Mouse (Mus musculus): ENCODE measurements at regions not wholly inside any gene's neighbourhood (a gene's known extent, or its start where the extent isn't known, plus 50 kb on each side); places are given as distances from the start of the nearest gene placed in this dataset.

DNA sequence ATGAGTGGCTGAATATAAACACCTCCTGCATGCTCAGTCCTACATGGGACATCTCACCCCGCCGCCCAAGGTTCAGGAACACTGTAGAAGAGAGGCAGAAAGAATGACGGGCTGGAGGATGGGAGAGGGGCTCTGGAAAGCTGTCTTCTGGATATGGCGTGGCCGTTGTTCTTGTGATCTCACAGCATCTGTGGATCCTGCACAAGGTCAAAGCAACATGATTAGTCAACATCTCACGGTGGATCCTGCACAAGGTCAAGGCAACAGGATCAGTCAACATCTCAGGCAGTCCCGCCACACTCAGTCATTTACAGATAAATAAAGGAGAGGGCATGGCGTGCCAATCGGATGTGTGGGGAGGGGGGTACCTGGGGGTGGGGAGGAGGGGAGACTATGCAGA, 184.7 kb upstream of the Sulf2 start:
- WGBS, result 80% methylated on average over 9 of the region's 9 CpGs
- Histone ChIP-seq H3K4me2 (replicated peaks) (no peak overlapping the region), H3K36me3 (no peaks in the 10 kb centered on the region), H3K27me3 (replicated peaks) (no peaks in the 10 kb centered on the region), H3K27ac (no peak overlapping the region), H3K9ac (no peak overlapping the region), H3K4me3 (replicated peaks) (no peak overlapping the region), H3K9me3 (no peaks in the 10 kb centered on the region), H3K4me1 (replicated peaks) (peaks cover 21% of the 10 kb centered on the region)
- no peak for ATAC-seq

- ATAC-seq, result no peak
- Histone ChIP-seq H3K36me3 (no peaks in the 10 kb centered on the region), H3K9me3 (no peaks in the 10 kb centered on the region), H3K4me1 (replicated peaks) (peaks cover 24% of the 10 kb centered on the region), H3K9ac (no peak overlapping the region), H3K27ac (peak overlapping the region; percentile 68), H3K4me2 (replicated peaks) (no peak overlapping the region), H3K4me3 (replicated peaks) (no peak overlapping the region), H3K27me3 (replicated peaks) (no peaks in the 10 kb centered on the region)
- WGBS, result 84% methylated on average over 5 of the region's 5 CpGs
Observed at GRCm38 (mm10) chr2:166339427-166339826, 184.0 kb upstream of the Sulf2 start.

DNA sequence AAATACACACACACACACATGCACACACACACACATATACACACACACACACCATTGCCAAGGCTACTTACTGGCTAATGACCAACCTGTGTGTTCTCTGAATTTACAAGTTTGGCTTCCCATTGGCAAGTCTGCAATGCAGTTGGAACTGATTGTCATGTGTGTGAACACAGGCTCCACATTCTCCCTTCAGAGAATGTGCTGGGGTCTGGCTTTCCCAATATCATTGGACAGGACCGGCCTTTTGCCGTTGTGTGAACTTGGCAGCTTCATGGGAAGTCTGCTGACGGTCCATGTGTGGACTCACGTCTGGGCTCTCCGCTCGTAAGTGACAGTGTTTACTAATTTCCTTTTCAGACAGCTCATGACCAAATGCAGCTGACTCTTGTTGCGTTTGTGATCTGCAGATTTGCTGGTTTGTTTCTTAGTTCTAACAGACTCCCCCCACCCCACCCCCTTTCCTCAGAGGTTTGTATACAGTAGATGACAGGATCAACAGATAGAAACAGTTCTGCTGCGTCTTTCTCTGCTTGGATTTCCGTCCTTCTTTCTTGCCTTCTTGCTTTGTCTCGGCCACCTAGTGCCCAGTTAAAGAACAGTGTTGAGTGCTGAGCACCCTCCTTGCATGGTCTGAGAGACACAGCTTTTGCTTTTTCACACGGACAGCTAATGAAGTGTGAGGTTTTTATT, 183.1 kb upstream of the Sulf2 start:
- ATAC-seq, result peak; percentile 56
- Histone ChIP-seq H3K27ac (peak overlapping the region; percentile 68), H3K36me3 (no peaks in the 10 kb centered on the region), H3K9ac (no peak overlapping the region), H3K9me3 (no peaks in the 10 kb centered on the region), H3K27me3 (replicated peaks) (no peaks in the 10 kb centered on the region), H3K4me3 (replicated peaks) (no peak overlapping the region), H3K4me1 (replicated peaks) (peaks cover 25% of the 10 kb centered on the region), H3K4me2 (replicated peaks) (no peak overlapping the region)
- 28% methylated on average over 11 of the region's 11 CpGs for WGBS

GRCm38 (mm10) chr2:166337666-166338065, 182.2 kb upstream of the Sulf2 start:
- peak overlapping the region; percentile 80 for H3K27ac ChIP-seq
- whole genome bisulfite sequencing, result 67% methylated on average over 7 of the region's 7 CpGs
- H3K4me2 ChIP-seq (replicated peaks), result no peak overlapping the region
- H3K27me3 ChIP-seq (replicated peaks), result no peaks in the 10 kb centered on the region
- no peak overlapping the region for H3K9ac ChIP-seq
- H3K4me1 ChIP-seq (replicated peaks), result peaks cover 30% of the 10 kb centered on the region
- H3K9me3 ChIP-seq, result no peaks in the 10 kb centered on the region
- ATAC-seq, result no peak
- H3K36me3 ChIP-seq, result no peaks in the 10 kb centered on the region
- H3K4me3 ChIP-seq (replicated peaks), result no peak overlapping the region

DNA sequence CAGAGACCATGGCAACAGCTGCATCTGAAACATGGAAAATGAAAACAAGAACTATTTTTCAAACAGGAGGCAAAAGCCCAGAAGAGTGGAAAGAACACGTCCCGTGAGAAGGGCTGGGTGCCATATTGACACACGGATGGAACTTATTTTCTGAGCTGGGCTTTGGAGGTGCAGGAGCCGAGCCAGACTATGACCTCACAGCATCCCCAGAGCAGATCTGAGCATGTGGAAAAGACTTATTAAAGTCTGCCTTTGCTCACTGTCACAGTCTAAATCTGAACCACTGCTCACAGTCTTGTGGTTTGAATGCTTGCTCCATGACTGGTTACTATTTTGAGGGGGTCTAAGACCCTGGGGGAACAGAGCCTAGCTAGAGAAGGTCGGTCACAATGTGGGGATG, 180.2 kb upstream of the Sulf2 start:
- Histone ChIP-seq H3K27me3 (replicated peaks) (no peaks in the 10 kb centered on the region), H3K4me3 (replicated peaks) (no peak overlapping the region), H3K4me1 (replicated peaks) (peaks cover 30% of the 10 kb centered on the region), H3K9ac (no peak overlapping the region), H3K4me2 (replicated peaks) (no peak overlapping the region), H3K9me3 (no peaks in the 10 kb centered on the region), H3K27ac (0 out of 2 replicates have a peak overlapping the region, but pooled peaks have one; percentile 14), H3K36me3 (no peaks in the 10 kb centered on the region)
- 52% methylated on average over 5 of the region's 5 CpGs for WGBS
- ATAC-seq, result no peak

- H3K9ac ChIP-seq, result no peak overlapping the region
- H3K9me3 ChIP-seq, result no peaks in the 10 kb centered on the region
- H3K4me2 ChIP-seq (replicated peaks), result no peak overlapping the region
- peaks cover 30% of the 10 kb centered on the region for H3K4me1 ChIP-seq (replicated peaks)
- peak overlapping the region; percentile 70 for H3K27ac ChIP-seq
- H3K27me3 ChIP-seq (replicated peaks), result no peaks in the 10 kb centered on the region
- H3K4me3 ChIP-seq (replicated peaks), result no peak overlapping the region
- no peaks in the 10 kb centered on the region for H3K36me3 ChIP-seq
- ATAC-seq, result no peak
- 47% methylated on average over 7 of the region's 7 CpGs for WGBS
Observed at GRCm38 (mm10) chr2:166334559-166334958, 179.1 kb upstream of the Sulf2 start.

DNA sequence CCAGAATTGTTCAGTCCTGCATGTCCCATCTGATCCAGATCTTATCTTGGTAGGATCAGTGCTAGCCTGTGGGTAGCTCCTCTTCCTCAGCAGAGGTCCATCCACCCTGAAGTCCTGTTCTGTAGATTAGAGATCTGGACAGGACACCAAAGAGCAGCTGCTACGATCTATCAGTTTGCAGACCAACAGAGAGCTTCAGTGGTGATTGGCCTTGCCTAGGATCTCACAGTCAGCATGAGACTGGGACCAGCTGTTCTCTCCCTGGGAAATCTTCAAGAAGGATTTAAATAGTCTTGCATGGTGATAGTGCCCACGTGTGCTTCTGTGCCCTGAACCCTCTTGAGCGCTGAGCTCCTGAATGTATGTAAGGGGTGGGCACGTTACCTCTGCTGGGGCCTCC, 178.4 kb upstream of the Sulf2 start:
- Histone ChIP-seq H3K27me3 (replicated peaks) (no peaks in the 10 kb centered on the region), H3K27ac (peak overlapping the region; percentile 70), H3K9ac (no peak overlapping the region), H3K4me3 (replicated peaks) (no peak overlapping the region), H3K4me2 (replicated peaks) (no peak overlapping the region), H3K9me3 (no peaks in the 10 kb centered on the region), H3K4me1 (replicated peaks) (peaks cover 30% of the 10 kb centered on the region), H3K36me3 (no peaks in the 10 kb centered on the region)
- no peak for ATAC-seq
- WGBS, result 57% methylated on average over 4 of the region's 4 CpGs

- H3K27me3 ChIP-seq (replicated peaks), result no peaks in the 10 kb centered on the region
- no peak overlapping the region for H3K9ac ChIP-seq
- peak; percentile 54 for ATAC-seq
- no peak overlapping the region for H3K4me2 ChIP-seq (replicated peaks)
- whole genome bisulfite sequencing, result 38% methylated on average over 13 of the region's 13 CpGs
- H3K4me3 ChIP-seq (replicated peaks), result no peak overlapping the region
- H3K27ac ChIP-seq, result peak overlapping the region; percentile 70
- H3K36me3 ChIP-seq, result no peaks in the 10 kb centered on the region
- no peaks in the 10 kb centered on the region for H3K9me3 ChIP-seq
- H3K4me1 ChIP-seq (replicated peaks), result peaks cover 30% of the 10 kb centered on the region
Observed at GRCm38 (mm10) chr2:166332748-166333417, 177.4 kb upstream of the Sulf2 start.

GRCm38 (mm10) chr2:166331192-166331591, 175.7 kb upstream of the Sulf2 start:
- 95% methylated on average over 4 of the region's 4 CpGs for WGBS
- H3K9me3 ChIP-seq, result no peaks in the 10 kb centered on the region
- no peaks in the 10 kb centered on the region for H3K27me3 ChIP-seq (replicated peaks)
- H3K9ac ChIP-seq, result no peak overlapping the region
- no peak for ATAC-seq
- H3K4me3 ChIP-seq (replicated peaks), result no peak overlapping the region
- no peaks in the 10 kb centered on the region for H3K36me3 ChIP-seq
- no peak overlapping the region for H3K4me2 ChIP-seq (replicated peaks)
- no peak overlapping the region for H3K27ac ChIP-seq
- H3K4me1 ChIP-seq (replicated peaks), result peaks cover 21% of the 10 kb centered on the region

DNA sequence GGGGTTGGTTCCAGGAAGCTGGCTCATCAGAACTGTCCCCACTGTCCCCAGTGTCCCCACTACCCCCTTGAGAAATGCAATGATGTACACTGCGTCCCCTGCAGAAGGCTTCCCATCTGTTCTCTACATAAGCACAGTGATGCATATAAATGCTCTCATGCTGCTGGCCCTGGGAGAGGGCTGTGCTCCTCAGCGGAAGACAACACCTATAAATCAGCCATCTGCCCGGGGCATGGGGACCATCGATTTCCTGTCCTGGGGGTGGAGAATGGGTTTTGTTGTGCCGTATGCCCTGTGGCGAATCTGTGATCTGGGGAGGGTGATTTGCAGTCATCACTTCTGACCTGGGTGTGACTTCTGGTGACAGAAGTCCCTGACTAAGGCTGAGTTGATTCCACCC, 174.9 kb upstream of the Sulf2 start:
- ATAC-seq, result no peak
- WGBS, result 56% methylated on average over 6 of the region's 6 CpGs
- peaks cover 21% of the 10 kb centered on the region for H3K4me1 ChIP-seq (replicated peaks)

DNA sequence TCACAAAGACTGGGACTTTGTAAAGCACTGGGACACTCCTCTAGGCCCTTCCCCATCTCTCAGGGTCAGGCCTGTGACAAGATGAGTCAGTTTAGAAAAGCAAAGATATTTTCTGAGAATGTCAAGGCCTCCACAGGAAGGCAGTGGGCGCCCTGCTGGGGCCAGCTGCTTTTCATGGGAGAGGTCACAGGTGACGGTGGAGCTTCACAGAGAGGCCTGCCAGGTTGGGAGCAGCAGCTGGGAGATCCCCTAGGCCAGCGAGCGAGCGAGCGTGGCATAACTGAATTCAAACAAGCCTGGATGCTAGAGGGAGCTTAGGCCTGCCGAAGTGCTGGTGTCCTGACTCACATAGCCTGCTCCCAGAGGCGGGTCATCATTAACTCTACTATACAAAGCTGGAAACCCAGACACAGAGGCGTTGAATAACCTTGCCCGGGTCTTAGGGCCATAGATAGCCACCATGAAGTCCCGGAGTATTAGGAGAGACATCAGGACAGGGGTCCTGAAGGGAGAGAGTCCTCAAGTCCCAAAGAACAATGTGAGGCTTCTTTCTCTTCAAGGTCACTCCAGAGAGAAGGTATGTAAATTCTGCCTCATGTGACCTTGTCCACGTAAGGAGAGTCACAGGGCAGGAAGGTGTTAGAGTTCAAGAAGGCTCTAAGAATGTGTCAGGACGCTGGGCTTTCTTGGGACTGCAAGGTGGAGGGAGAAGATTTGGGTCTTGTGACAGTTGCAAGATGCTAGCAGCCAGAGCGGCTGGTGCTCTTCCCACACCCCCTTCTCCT, 174.3 kb upstream of the Sulf2 start:
- peaks cover 25% of the 10 kb centered on the region for H3K4me1 ChIP-seq (replicated peaks)
- no peak overlapping the region for H3K4me2 ChIP-seq (replicated peaks)
- H3K4me3 ChIP-seq (replicated peaks), result no peak overlapping the region
- no peaks in the 10 kb centered on the region for H3K27me3 ChIP-seq (replicated peaks)
- ATAC-seq, result no peak
- H3K9ac ChIP-seq, result no peak overlapping the region
- WGBS, result 74% methylated on average over 14 of the region's 14 CpGs
- H3K27ac ChIP-seq, result no peak overlapping the region
- H3K9me3 ChIP-seq, result no peaks in the 10 kb centered on the region
- H3K36me3 ChIP-seq, result no peaks in the 10 kb centered on the region

More for the DNA sequence above, 174.9 kb upstream of the Sulf2 start:
- Histone ChIP-seq H3K36me3 (no peaks in the 10 kb centered on the region), H3K9me3 (no peaks in the 10 kb centered on the region), H3K9ac (no peak overlapping the region), H3K4me2 (replicated peaks) (no peak overlapping the region), H3K27me3 (replicated peaks) (no peaks in the 10 kb centered on the region), H3K27ac (no peak overlapping the region), H3K4me3 (replicated peaks) (no peak overlapping the region)

- H3K9me3 ChIP-seq, result no peaks in the 10 kb centered on the region
- H3K4me3 ChIP-seq (replicated peaks), result no peak overlapping the region
- WGBS, result 81% methylated on average over 5 of the region's 5 CpGs
- H3K27me3 ChIP-seq (replicated peaks), result no peaks in the 10 kb centered on the region
- no peak overlapping the region for H3K9ac ChIP-seq
- no peak for ATAC-seq
- H3K4me2 ChIP-seq (replicated peaks), result no peak overlapping the region
- H3K4me1 ChIP-seq (replicated peaks), result peaks cover 22% of the 10 kb centered on the region
- H3K27ac ChIP-seq, result no peak overlapping the region
- no peaks in the 10 kb centered on the region for H3K36me3 ChIP-seq
Observed at GRCm38 (mm10) chr2:166326932-166327331, 171.5 kb upstream of the Sulf2 start.
